In the genomic region with DNA sequence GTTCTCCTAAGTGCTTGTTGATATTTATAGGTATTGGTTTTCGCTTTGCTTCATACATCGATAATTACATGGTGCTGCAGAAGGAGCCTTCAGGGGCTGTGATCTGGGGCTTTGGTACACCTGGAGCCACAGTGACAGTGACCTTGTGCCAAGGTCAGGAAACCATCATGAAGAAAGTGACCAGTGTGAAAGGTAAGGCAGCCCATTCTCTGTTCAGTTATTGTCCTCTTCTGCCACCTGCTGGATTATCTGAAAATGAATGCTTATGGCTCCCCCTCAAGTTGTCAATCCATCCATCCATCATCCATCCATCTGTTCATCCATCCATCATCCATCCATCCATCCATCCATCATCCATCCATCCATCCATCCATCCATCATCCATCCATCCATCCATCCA, we compare ENCODE assay signal across 10 mouse cellular contexts. TPM values are rescaled to one million over a fixed set of nuclear protein-coding genes. Genes with fewer than 3 reads are reported as not detected.
DNase-seq lines count a peak whose midpoint lies in the region; ATAC-seq lines count a peak whose summit lies in the region.
"Had no signal": no experiment of that assay in that cellular context is flagged by ENCODE, and none has a peak within 500 bp of the region (broad histone marks: within the 10 kb centered on the region; RNA-seq: fewer than 3 reads in every experiment).

No protein-coding gene starts in this region.

- H3K27me3 ChIP-seq in forebrain, embryonic 14.5 days (replicated peaks; ENCODE audit: control insufficient read depth, insufficient read depth, low read length), result no peaks in the 10 kb centered on the region
- H3K27me3 ChIP-seq in forebrain, embryonic 16.5 days (replicated peaks; ENCODE audit: control insufficient read depth, insufficient read depth, low read length), result no peaks in the 10 kb centered on the region
- peaks cover 22% of the 10 kb centered on the region for H3K27me3 ChIP-seq in limb, embryonic 13.5 days
- H3K27me3 ChIP-seq: stomach, embryonic 15.5 days had no signal

- 58% methylated on average over 2 of the region's 2 CpGs for WGBS in forebrain, embryonic 14.5 days
- 67% methylated on average over 2 of the region's 2 CpGs for WGBS in forebrain, embryonic 16.5 days
- 45% methylated on average over 2 of the region's 2 CpGs for WGBS in limb, embryonic 13.5 days

- 0 out of 2 replicates have a peak, but pooled peaks cover 3% of the 10 kb centered on the region for H3K4me1 ChIP-seq in forebrain, embryonic 14.5 days (ENCODE audit: control insufficient read depth, insufficient read depth, low read length)
- H3K4me1 ChIP-seq in forebrain, embryonic 16.5 days (replicated peaks; ENCODE audit: control insufficient read depth, insufficient read depth, low read length), result peaks cover 9% of the 10 kb centered on the region
- H3K4me1 ChIP-seq in limb, embryonic 13.5 days, result 0 out of 2 replicates have a peak, but pooled peaks cover 3% of the 10 kb centered on the region

- no peak overlapping the region for H3K4me2 ChIP-seq in forebrain, embryonic 14.5 days (ENCODE audit: low read length)
- H3K4me2 ChIP-seq in forebrain, embryonic 16.5 days (ENCODE audit: low read length), result no peak overlapping the region
- no peak overlapping the region for H3K4me2 ChIP-seq in limb, embryonic 13.5 days (replicated peaks)
- H3K4me2 ChIP-seq: stomach, embryonic 15.5 days had no signal

- H3K4me3 ChIP-seq in forebrain, embryonic 14.5 days (ENCODE audit: low read depth, low read length), result no peak overlapping the region
- H3K4me3 ChIP-seq in forebrain, embryonic 16.5 days (replicated peaks; ENCODE audit: low read length), result no peak overlapping the region
- H3K4me3 ChIP-seq in limb, embryonic 13.5 days, result no peak overlapping the region
- H3K4me3 ChIP-seq: stomach, embryonic 15.5 days had no signal

- H3K9ac ChIP-seq in forebrain, embryonic 14.5 days (ENCODE audit: low read length), result peak overlapping the region; percentile 17; the same call in 1 of the 2 replicates
- no peak overlapping the region for H3K9ac ChIP-seq in forebrain, embryonic 16.5 days (replicated peaks; ENCODE audit: low read depth, low read length)
- H3K9ac ChIP-seq in limb, embryonic 13.5 days, result peak overlapping the region; percentile 51
- H3K9ac ChIP-seq: stomach, embryonic 15.5 days had no signal

- H3K9me3 ChIP-seq in forebrain, embryonic 14.5 days (replicated peaks; ENCODE audit: control insufficient read depth, low read length), result no peaks in the 10 kb centered on the region
- no peaks in the 10 kb centered on the region for H3K9me3 ChIP-seq in forebrain, embryonic 16.5 days (ENCODE audit: control insufficient read depth, low read length)
- no peaks in the 10 kb centered on the region for H3K9me3 ChIP-seq in limb, embryonic 13.5 days
- H3K9me3 ChIP-seq: stomach, embryonic 15.5 days had no signal

- H3K27ac ChIP-seq in forebrain, embryonic 14.5 days (ENCODE audit: low read depth, low read length), result no peak overlapping the region
- H3K27ac ChIP-seq in forebrain, embryonic 16.5 days (ENCODE audit: low read length), result no peak overlapping the region
- H3K27ac ChIP-seq in limb, embryonic 13.5 days, result no peak overlapping the region
- H3K27ac ChIP-seq: stomach, embryonic 15.5 days had no signal

- ATAC-seq in forebrain, embryonic 14.5 days, result no peak
- no peak for ATAC-seq in forebrain, embryonic 16.5 days
- ATAC-seq in limb, embryonic 13.5 days (ENCODE audit: low FRiP score, low read depth), result no peak

- DNase-seq in forebrain, embryonic 14.5 days (ENCODE audit: low spot score), result peak; percentile 59
- peak; percentile 9 for DNase-seq in ovary, postnatal 14 days (ENCODE audit: low spot score)
- DNase-seq in ovary, postnatal 36 days (ENCODE audit: low spot score), result no peak
- peak; percentile 56 to 71 for DNase-seq in cerebellum, postnatal 14 days
- DNase-seq in yolk sac, embryonic 10.5 days (ENCODE audit: low spot score), result peak; percentile 19
- DNase-seq in left cerebral cortex, adult 8-10 months (ENCODE audit: low spot score in 2 of 2), result no peak

- no peaks in the 10 kb centered on the region for H3K36me3 ChIP-seq in forebrain, embryonic 14.5 days (ENCODE audit: control insufficient read depth, insufficient read depth, low read length)
- H3K36me3 ChIP-seq in forebrain, embryonic 16.5 days (ENCODE audit: control insufficient read depth, insufficient read depth), result no peaks in the 10 kb centered on the region
- no peaks in the 10 kb centered on the region for H3K36me3 ChIP-seq in limb, embryonic 13.5 days
- H3K36me3 ChIP-seq: stomach, embryonic 15.5 days had no signal

RNA-seq across cellular contexts. Expression of a gene that starts 3.2 kb away (rescaled TPM):
- polyA plus RNA-seq in forebrain, embryonic 14.5 days (2014; fragmentation: Nextera tagmentation; extraction: Ambion mirVana), result 11.0 and 12.6 TPM in 2 replicates
- 6.1 and 6.9 TPM in 2 replicates for polyA plus RNA-seq in forebrain, embryonic 16.5 days (2015; fragmentation: Nextera tagmentation; extraction: Ambion mirVana)
- 5.1 and 6.0 TPM in 2 replicates for polyA plus RNA-seq in limb, embryonic 13.5 days (2015; fragmentation: Nextera tagmentation; extraction: Ambion mirVana)
- total RNA-seq in left cerebral cortex, adult 8-10 months (2022), result 1 to 10 TPM in 3 of 4 experiments, under 1 TPM in 1; 0.57 to 2.5 (median 2.1) TPM

RNA-seq across cellular contexts. Expression of a gene that starts 40.3 kb away (rescaled TPM):
- 97.4 and 98.2 TPM in 2 replicates for polyA plus RNA-seq in forebrain, embryonic 14.5 days (2014; fragmentation: Nextera tagmentation; extraction: Ambion mirVana)
- 79.2 and 80.7 TPM in 2 replicates for polyA plus RNA-seq in forebrain, embryonic 16.5 days (2015; fragmentation: Nextera tagmentation; extraction: Ambion mirVana)
- 186 and 190 TPM in 2 replicates for polyA plus RNA-seq in limb, embryonic 13.5 days (2015; fragmentation: Nextera tagmentation; extraction: Ambion mirVana)
- total RNA-seq in left cerebral cortex, adult 8-10 months (2022), result 10 to 100 TPM; 46.2 to 55.5 (median 51.5) TPM

RNA-seq across cellular contexts. Expression of a gene that starts 52.3 kb away (rescaled TPM):
- polyA plus RNA-seq in forebrain, embryonic 14.5 days (2014; fragmentation: Nextera tagmentation; extraction: Ambion mirVana), result not detected in 2 replicates
- polyA plus RNA-seq in forebrain, embryonic 16.5 days (2015; fragmentation: Nextera tagmentation; extraction: Ambion mirVana), result 0.96 TPM in 1 of 2 replicates, not detected in the other
- polyA plus RNA-seq in limb, embryonic 13.5 days (2015; fragmentation: Nextera tagmentation; extraction: Ambion mirVana), result 9.0 and 17.4 TPM in 2 replicates
- not detected for total RNA-seq in left cerebral cortex, adult 8-10 months (2022)
- total RNA-seq: layer of hippocampus, adult 8-10 months had no signal
- polyA plus RNA-seq: stomach, embryonic 15.5 days had no signal

Comparison
In these comparisons a context has a peak if more than half of its experiments do, and no peak if none do; other contexts are left out.
1. DNase-seq: peak in forebrain, embryonic 14.5 days (single experiment), ovary, postnatal 14 days (single experiment), cerebellum, postnatal 14 days (2 of 2) and yolk sac, embryonic 10.5 days (single experiment); none in ovary, postnatal 36 days (single experiment) and left cerebral cortex, adult 8-10 months (0 of 2).